Mouse (Mus musculus): ENCODE data around the gene Olfr170. TPM values are rescaled to one million over a fixed set of nuclear protein-coding genes. Genes with fewer than 3 reads are reported as not detected.
"Not testable (repeated sequence)": the region's sequence is repeated elsewhere in the genome, so short reads cannot be mapped to it uniquely, and the experiment has no call there.

Gene Olfr170
- polyA plus RNA-seq (2015; fragmentation: Nextera tagmentation; extraction: Ambion mirVana) = not detected in 2 replicates

DNA sequence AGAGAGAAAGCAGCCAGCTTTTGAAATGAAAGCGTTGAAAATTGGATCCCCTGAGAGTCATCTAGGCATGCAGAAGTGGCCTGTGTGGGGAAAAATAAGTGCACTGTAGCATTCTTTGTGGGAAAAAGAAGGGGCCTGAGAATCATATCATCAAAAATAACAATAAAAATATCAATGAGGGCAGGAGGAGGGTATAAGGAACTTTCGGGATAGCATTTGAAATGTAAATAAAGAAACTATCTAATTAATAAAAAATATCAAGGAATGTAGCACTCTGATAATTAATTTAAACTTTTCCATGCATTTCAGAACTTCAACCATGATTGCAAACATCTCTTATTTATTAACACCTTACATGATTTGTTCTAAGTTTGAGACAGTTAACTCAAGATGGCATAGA is at the start of gene Olfr170:
Gene Olfr170, minus strand, starts transcription at position 101 of the 400 bp plus-strand sequence.
- not testable (repeated sequence) for ATAC-seq (replicated peaks); H3K27me3 ChIP-seq (replicated peaks); H3K4me3 ChIP-seq; H3K9ac ChIP-seq; H3K9me3 ChIP-seq; H3K27ac ChIP-seq; H3K36me3 ChIP-seq (replicated peaks); H3K4me1 ChIP-seq; H3K4me2 ChIP-seq
- 92% methylated on average over 2 of the region's 2 CpGs for WGBS

DNA sequence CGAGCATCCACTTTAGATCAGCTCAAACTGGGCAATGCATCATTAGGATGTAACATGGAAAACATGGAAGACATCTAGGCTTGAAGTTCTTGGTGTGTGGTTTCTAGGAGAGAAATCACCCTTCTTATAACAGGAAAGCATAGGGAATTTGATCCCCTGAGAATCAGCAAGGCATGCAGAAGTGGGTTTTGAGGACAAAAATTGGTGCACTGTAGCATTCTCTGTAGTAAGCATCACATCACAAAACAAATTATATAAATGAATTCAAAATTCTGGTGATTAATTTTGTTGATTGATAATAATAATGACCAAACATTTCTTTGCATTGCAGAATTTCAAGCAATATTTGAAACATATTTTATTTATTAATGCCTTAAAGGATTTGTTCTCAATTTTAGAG is 18.1 kb upstream of the Olfr170 start, which contains the start of gene Olfr171:
Gene Olfr171, minus strand, starts transcription at position 101 of the 400 bp plus-strand sequence.
- no peak within 1 kb of the TSS for H3K4me3 ChIP-seq
- H3K36me3 ChIP-seq (replicated peaks) = no peaks in the 10 kb centered on the region
- ATAC-seq (replicated peaks) = no peak
- no peaks in the 10 kb centered on the region for H3K4me1 ChIP-seq
- H3K27ac ChIP-seq = no peak within 1 kb of the TSS
- WGBS = 76% methylated on average over 1 of the region's 1 CpGs
- no peak within 1 kb of the TSS for H3K4me2 ChIP-seq
- no peak within 1 kb of the TSS for H3K9ac ChIP-seq
- no peaks in the 10 kb centered on the region for H3K27me3 ChIP-seq (replicated peaks)
- no peaks in the 10 kb centered on the region for H3K9me3 ChIP-seq

- Histone ChIP-seq H3K27ac (no peak overlapping the region), H3K9ac (no peak overlapping the region), H3K27me3 (replicated peaks) (no peaks in the 10 kb centered on the region), H3K4me1 (no peaks in the 10 kb centered on the region), H3K36me3 (replicated peaks) (no peaks in the 10 kb centered on the region), H3K4me3 (no peak overlapping the region), H3K4me2 (no peak overlapping the region), H3K9me3 (no peaks in the 10 kb centered on the region)
- 64% methylated on average over 2 of the region's 2 CpGs for WGBS
- ATAC-seq (replicated peaks) = no peak
These were observed 8.5 kb downstream of the Olfr170 start for GRCm38 (mm10) chr16:19603166-19603565.

DNA sequence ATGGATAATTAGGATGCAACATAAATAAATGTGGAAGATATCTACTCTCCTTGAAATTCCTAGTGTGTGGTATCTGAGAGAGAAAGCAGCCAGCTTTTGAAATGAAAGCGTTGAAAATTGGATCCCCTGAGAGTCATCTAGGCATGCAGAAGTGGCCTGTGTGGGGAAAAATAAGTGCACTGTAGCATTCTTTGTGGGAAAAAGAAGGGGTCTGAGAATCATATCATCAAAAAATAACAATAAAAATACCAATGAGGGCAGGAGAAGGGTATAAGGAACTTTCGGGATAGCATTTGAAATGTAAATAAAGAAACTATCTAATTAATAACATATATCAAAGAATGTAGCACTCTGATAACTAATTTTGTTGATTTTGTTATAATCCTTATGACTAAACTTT is 40.0 kb downstream of the Olfr170 start, which contains the start of gene Olfr169:
Gene Olfr169, minus strand, starts transcription at position 101 of the 400 bp plus-strand sequence.
- not testable (repeated sequence) for ATAC-seq (replicated peaks); H3K27ac ChIP-seq; H3K4me2 ChIP-seq

More for the DNA sequence above, 40.0 kb downstream of the Olfr170 start, which contains the start of gene Olfr169:
- not testable (repeated sequence) for H3K9me3 ChIP-seq; H3K4me3 ChIP-seq; H3K9ac ChIP-seq; H3K4me1 ChIP-seq; H3K36me3 ChIP-seq (replicated peaks); H3K27me3 ChIP-seq (replicated peaks)
- WGBS = 91% methylated on average over 2 of the region's 2 CpGs

Other genes with a start within 250 kb of the Olfr170 start
- gene Olfr165, start 188.7 kb downstream of the Olfr170 start, polyA plus RNA-seq (2015; fragmentation: Nextera tagmentation; extraction: Ambion mirVana) = not detected in 2 replicates
- not detected in 2 replicates for gene Olfr166, start 128.2 kb downstream of the Olfr170 start, polyA plus RNA-seq (2015; fragmentation: Nextera tagmentation; extraction: Ambion mirVana)
- gene Olfr167, start 89.6 kb downstream of the Olfr170 start, polyA plus RNA-seq (2015; fragmentation: Nextera tagmentation; extraction: Ambion mirVana) = not detected in 2 replicates
- gene Olfr168, start 76.3 kb downstream of the Olfr170 start, polyA plus RNA-seq (2015; fragmentation: Nextera tagmentation; extraction: Ambion mirVana) = not detected in 2 replicates
- gene Olfr169, start 40.1 kb downstream of the Olfr170 start, polyA plus RNA-seq (2015; fragmentation: Nextera tagmentation; extraction: Ambion mirVana) = not detected in 2 replicates
- not detected in 2 replicates for gene Olfr171, start 18.0 kb upstream of the Olfr170 start, polyA plus RNA-seq (2015; fragmentation: Nextera tagmentation; extraction: Ambion mirVana)
- gene Lamp3, start 94.5 kb upstream of the Olfr170 start, polyA plus RNA-seq (2015; fragmentation: Nextera tagmentation; extraction: Ambion mirVana) = 0.05 TPM in 2 replicates
- gene B3gnt5, start 148.3 kb upstream of the Olfr170 start, polyA plus RNA-seq (2015; fragmentation: Nextera tagmentation; extraction: Ambion mirVana) = 44.3 and 46.4 TPM in 2 replicates

All from midbrain, embryonic 15.5 days (tissue).